Mouse (Mus musculus) hindbrain, embryonic 16.5 days (tissue): ENCODE measurements around the gene Klf3. TPM values are rescaled to one million over a fixed set of nuclear protein-coding genes. Genes with fewer than 3 reads are reported as not detected.

ENCODE experiments used
- ATAC-seq: fragments of 200-750 bp; cut with Nextera tagmentation; 2 replicates; pipeline ENCODE4 v1.8.0; 2017; ENCODE audit warnings: moderate TSS enrichment, moderate library complexity
- H3K27ac ChIP-seq: fragments of 300-500 bp; sonication (generic); 2 replicates; pipeline ENCODE4 v1.5.1; 2014; ENCODE audit warnings: low read depth, mild to moderate bottlenecking, control low read depth, low read length, moderate library complexity
- H3K27me3 ChIP-seq: fragments of 300-500 bp; sonication (generic); replicated peaks from 2 replicates; pipeline ENCODE4 v1.6.1; 2014; ENCODE audit warnings: low read length; ENCODE audit not compliant: control insufficient read depth, insufficient read depth
- H3K36me3 ChIP-seq: fragments of 300-500 bp; sonication (generic); 2 replicates; pipeline ENCODE4 v1.6.1; 2014; ENCODE audit warnings: mild to moderate bottlenecking, low read length, moderate library complexity, mixed read lengths; ENCODE audit not compliant: control insufficient read depth, insufficient read depth
- H3K4me1 ChIP-seq: fragments of 300-500 bp; sonication (generic); 2 replicates; pipeline ENCODE4 v1.6.1; 2014; ENCODE audit warnings: low read depth, low read length; ENCODE audit not compliant: control insufficient read depth, insufficient read depth
- H3K4me2 ChIP-seq: fragments of 300-500 bp; sonication (generic); 2 replicates; pipeline ENCODE4 v1.6.1; 2014; ENCODE audit warnings: mild to moderate bottlenecking, low read length, control low read depth, moderate library complexity
- H3K4me3 ChIP-seq: fragments of 300-500 bp; sonication (generic); 2 replicates; pipeline ENCODE4 v1.5.1; 2014; ENCODE audit warnings: mild to moderate bottlenecking, low read length, control low read depth, moderate library complexity
- H3K9ac ChIP-seq: fragments of 300-500 bp; sonication (generic); 2 replicates; pipeline ENCODE4 v1.6.1; 2014; ENCODE audit warnings: low read depth, mild to moderate bottlenecking, control low read depth, low read length, moderate library complexity
- H3K9me3 ChIP-seq: fragments of 300-500 bp; sonication (generic); 2 replicates; pipeline ENCODE4 v1.6.1; 2014; ENCODE audit warnings: mild to moderate bottlenecking, low read length, moderate library complexity; ENCODE audit not compliant: control insufficient read depth
- WGBS: fragments of 180-500 bp; shearing (Covaris S2); extraction: QIAGEN DNeasy Blood & Tissue Kit; methylation state at CpG from one replicate; pipeline ENCODE4 v1.1.7; 2014; 5-methylcytosine and 5-hydroxymethylcytosine counted together
- polyA plus RNA-seq: library from polyadenylated mRNA; unstranded; fragments of >200 nt; fragmentation: Nextera tagmentation; extraction: Ambion mirVana; gene quantifications from 2 replicates; pipeline ENCODE4 v1.2.1, GENCODE M21; 2015

The Klf3 gene
- polyA plus RNA-seq, 1 experiment from 2014 or later, result 23.7 TPM

DNA sequence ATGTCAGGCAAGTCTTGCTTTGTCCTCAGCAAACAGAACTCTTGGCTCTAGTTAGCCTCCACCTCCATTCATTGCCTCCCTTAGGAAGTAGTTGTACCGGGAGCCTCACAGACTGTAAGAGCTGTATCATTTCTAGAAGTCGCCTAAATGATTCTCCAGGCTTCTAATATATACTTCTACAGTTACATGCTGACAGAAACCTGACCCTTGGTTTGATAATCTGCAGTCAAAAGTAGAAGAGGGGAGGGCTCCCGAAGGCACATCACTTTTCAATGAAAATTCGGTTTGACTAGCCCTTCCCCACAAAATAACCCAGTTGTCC, 9.8 kb downstream of the Klf3 start:
- Histone ChIP-seq H3K9me3 (no peaks in the 10 kb centered on the region), H3K4me2 (no peak overlapping the region), H3K4me1 (peaks cover 24% of the 10 kb centered on the region), H3K4me3 (no peak overlapping the region), H3K36me3 (0 out of 2 replicates have a peak, but pooled peaks cover 2% of the 10 kb centered on the region), H3K9ac (no peak overlapping the region), H3K27ac (no peak overlapping the region), H3K27me3 (no peaks in the 10 kb centered on the region)
- no peak for ATAC-seq
- WGBS, result 39% methylated on average over 4 of the region's 4 CpGs

- no peak overlapping the region for H3K27ac ChIP-seq
- peak; percentile 25; the same call in 1 of the 2 replicates for ATAC-seq
- no peak overlapping the region for H3K9ac ChIP-seq
- H3K4me3 ChIP-seq, result no peak overlapping the region
- no peaks in the 10 kb centered on the region for H3K9me3 ChIP-seq
- no peaks in the 10 kb centered on the region for H3K27me3 ChIP-seq
- no peak overlapping the region for H3K4me2 ChIP-seq
- 0 out of 2 replicates have a peak, but pooled peaks cover 2% of the 10 kb centered on the region for H3K36me3 ChIP-seq
- peaks cover 21% of the 10 kb centered on the region for H3K4me1 ChIP-seq
- WGBS, result 11% methylated on average over 9 of the region's 9 CpGs
Measured at GRCm38 (mm10) chr5:64813361-64813760, 10.2 kb downstream of the Klf3 start.

DNA sequence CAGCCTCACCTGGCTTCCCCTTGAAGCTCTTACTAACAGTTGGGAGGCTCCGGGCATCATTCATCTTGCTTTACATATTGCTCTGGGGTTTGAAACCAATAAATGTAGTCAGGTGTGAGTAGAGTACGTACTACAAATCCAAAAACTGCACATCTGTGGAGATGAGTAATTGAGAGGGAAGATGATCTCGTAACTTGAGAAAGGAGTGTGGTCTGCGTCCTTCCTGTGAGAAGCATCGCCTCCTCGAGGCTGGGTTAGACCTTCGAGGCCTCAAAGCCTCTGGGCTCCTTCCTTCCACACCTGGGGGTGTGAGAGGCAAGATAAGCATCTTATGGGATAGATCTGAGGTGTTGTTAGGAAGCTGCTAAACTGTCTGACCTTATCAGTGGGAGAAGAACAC, 11.2 kb downstream of the Klf3 start:
- Histone ChIP-seq H3K9ac (no peak overlapping the region), H3K4me1 (peaks cover 18% of the 10 kb centered on the region), H3K4me2 (no peak overlapping the region), H3K4me3 (no peak overlapping the region), H3K36me3 (peaks cover 2% of the 10 kb centered on the region; the same call in 1 of the 2 replicates), H3K27me3 (no peaks in the 10 kb centered on the region), H3K27ac (no peak overlapping the region), H3K9me3 (no peaks in the 10 kb centered on the region)
- no peak for ATAC-seq
- WGBS, result 89% methylated on average over 7 of the region's 7 CpGs

GRCm38 (mm10) chr5:64815631-64816030, 12.4 kb downstream of the Klf3 start:
- no peak overlapping the region for H3K4me2 ChIP-seq
- no peaks in the 10 kb centered on the region for H3K27me3 ChIP-seq
- H3K4me1 ChIP-seq, result peaks cover 17% of the 10 kb centered on the region
- H3K9me3 ChIP-seq, result no peaks in the 10 kb centered on the region
- WGBS, result 85% methylated on average over 8 of the region's 8 CpGs
- H3K4me3 ChIP-seq, result no peak overlapping the region
- H3K9ac ChIP-seq, result no peak overlapping the region
- ATAC-seq, result no peak
- no peak overlapping the region for H3K27ac ChIP-seq
- H3K36me3 ChIP-seq, result peaks cover 2% of the 10 kb centered on the region; the same call in 1 of the 2 replicates

GRCm38 (mm10) chr5:64816290-64816973, 13.2 kb downstream of the Klf3 start:
- ATAC-seq, result no peak
- peaks cover 2% of the 10 kb centered on the region; the same call in 1 of the 2 replicates for H3K36me3 ChIP-seq
- no peaks in the 10 kb centered on the region for H3K27me3 ChIP-seq
- no peak overlapping the region for H3K27ac ChIP-seq
- no peaks in the 10 kb centered on the region for H3K9me3 ChIP-seq
- H3K4me3 ChIP-seq, result no peak overlapping the region
- no peak overlapping the region for H3K4me2 ChIP-seq
- WGBS, result 76% methylated on average over 15 of the region's 15 CpGs
- peaks cover 10% of the 10 kb centered on the region for H3K4me1 ChIP-seq
- H3K9ac ChIP-seq, result no peak overlapping the region

- H3K9me3 ChIP-seq, result no peaks in the 10 kb centered on the region
- no peak overlapping the region for H3K4me2 ChIP-seq
- peaks cover 5% of the 10 kb centered on the region for H3K4me1 ChIP-seq
- 0 out of 2 replicates have a peak, but pooled peaks have one; percentile 18 for ATAC-seq
- 81% methylated on average over 8 of the region's 8 CpGs for WGBS
- no peak overlapping the region for H3K9ac ChIP-seq
- no peak overlapping the region for H3K4me3 ChIP-seq
- peaks cover 4% of the 10 kb centered on the region; the same call in 1 of the 2 replicates for H3K36me3 ChIP-seq
- no peak overlapping the region for H3K27ac ChIP-seq
- no peaks in the 10 kb centered on the region for H3K27me3 ChIP-seq
Measured at GRCm38 (mm10) chr5:64816974-64817296, 13.7 kb downstream of the Klf3 start.

- peaks cover 12% of the 10 kb centered on the region for H3K36me3 ChIP-seq
- no peaks in the 10 kb centered on the region for H3K27me3 ChIP-seq
- no peak overlapping the region for H3K4me2 ChIP-seq
- 90% methylated on average over 6 of the region's 6 CpGs for WGBS
- no peak overlapping the region for H3K27ac ChIP-seq
- H3K9ac ChIP-seq, result no peak overlapping the region
- no peak overlapping the region for H3K4me3 ChIP-seq
- ATAC-seq, result no peak
- H3K9me3 ChIP-seq, result no peaks in the 10 kb centered on the region
- H3K4me1 ChIP-seq, result no peaks in the 10 kb centered on the region
Measured at GRCm38 (mm10) chr5:64819390-64819789, 16.2 kb downstream of the Klf3 start.

DNA sequence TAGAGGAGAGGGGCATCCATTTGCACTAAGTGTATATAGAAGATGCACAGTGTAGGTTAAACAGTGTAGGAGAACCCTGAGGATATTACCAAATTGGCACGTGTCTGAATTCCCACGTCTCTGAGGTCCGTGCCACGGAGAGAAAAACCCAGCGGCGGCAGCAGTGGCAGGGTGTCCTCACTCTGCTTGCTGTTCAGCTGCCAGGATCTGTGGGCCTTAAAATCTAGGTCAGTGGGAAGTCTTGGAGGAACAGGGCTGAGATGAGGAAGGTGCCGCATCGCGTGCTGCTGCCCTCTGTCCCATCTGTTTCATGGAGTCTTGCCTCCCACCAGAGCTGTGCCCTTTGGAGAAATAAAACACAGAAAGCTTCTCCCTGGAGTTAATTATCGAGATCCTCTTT, 16.9 kb downstream of the Klf3 start:
- H3K27ac ChIP-seq, result no peak overlapping the region
- WGBS, result 61% methylated on average over 10 of the region's 10 CpGs

DNA sequence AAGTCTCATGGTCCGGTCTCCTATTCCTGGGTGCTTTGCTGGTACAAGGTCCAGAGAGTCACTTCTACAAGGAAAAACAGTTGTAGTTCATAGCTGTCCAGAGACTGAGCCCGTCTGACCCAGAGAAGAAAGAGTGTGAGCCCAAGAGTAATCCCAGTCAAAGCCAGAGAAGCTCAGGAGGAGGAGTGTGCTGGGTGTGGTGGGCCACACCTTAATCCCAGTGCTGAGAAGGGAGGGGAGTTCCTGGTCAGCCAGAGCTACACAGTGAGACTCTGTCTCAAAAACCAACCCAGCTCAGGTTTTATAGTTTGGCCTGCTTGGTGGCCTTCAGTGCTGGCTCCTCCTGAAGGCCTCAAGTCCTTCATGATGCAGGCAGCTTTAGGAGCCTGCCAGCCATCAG, 18.1 kb downstream of the Klf3 start:
- H3K9ac ChIP-seq, result no peak overlapping the region
- no peaks in the 10 kb centered on the region for H3K9me3 ChIP-seq
- H3K27ac ChIP-seq, result no peak overlapping the region
- no peaks in the 10 kb centered on the region for H3K27me3 ChIP-seq
- no peak for ATAC-seq
- WGBS, result 93% methylated on average over 2 of the region's 2 CpGs
- H3K4me2 ChIP-seq, result no peak overlapping the region
- H3K36me3 ChIP-seq, result peaks cover 12% of the 10 kb centered on the region
- H3K4me3 ChIP-seq, result no peak overlapping the region
- no peaks in the 10 kb centered on the region for H3K4me1 ChIP-seq

More for the DNA sequence above, 16.9 kb downstream of the Klf3 start:
- Histone ChIP-seq H3K4me1 (no peaks in the 10 kb centered on the region), H3K36me3 (peaks cover 12% of the 10 kb centered on the region), H3K9ac (no peak overlapping the region), H3K4me2 (no peak overlapping the region), H3K4me3 (no peak overlapping the region), H3K9me3 (no peaks in the 10 kb centered on the region), H3K27me3 (no peaks in the 10 kb centered on the region)
- peak; percentile 21; the same call in 1 of the 2 replicates for ATAC-seq
